Mouse (Mus musculus): ENCODE measurements at regions not wholly inside any gene's neighbourhood (a gene's known extent, or its start where the extent isn't known, plus 50 kb on each side); places are given as distances from the start of the nearest gene placed in this dataset.

GRCm38 (mm10) chr3:50507211-50507610, 63.8 kb upstream of the Slc7a11 start:
- TF ChIP-seq POLR2AphosphoS2 (IDR thresholded peaks at IDR 0.05; ENCODE audit: low read length), result no peak
- TF ChIP-seq MYC (IDR thresholded peaks at IDR 0.05; ENCODE audit: low read depth, low read length), result no peak
- TF ChIP-seq TBP (IDR thresholded peaks at IDR 0.05; ENCODE audit: low read depth, low read length), result no peak
- no peak for TF ChIP-seq CTCF (IDR thresholded peaks at IDR 0.05 in 2 of 3, conservative IDR thresholded peaks at IDR 0.05 in 1 of 3; ENCODE audit: control insufficient read depth in 1 of 3, insufficient read depth in 1 of 3, low read depth in 2 of 3, low read length in 3 of 3, poor library complexity in 1 of 3, severe bottlenecking in 1 of 3)
- no peak for TF ChIP-seq E2F4 (IDR thresholded peaks at IDR 0.05; ENCODE audit: borderline replicate concordance, low read depth, low read length)
- no peak for TF ChIP-seq SIN3A (IDR thresholded peaks at IDR 0.05; ENCODE audit: low read length)
- TF ChIP-seq POLR2A (IDR thresholded peaks at IDR 0.05; ENCODE audit: control insufficient read depth in 1 of 2, insufficient read depth in 1 of 2, low read depth in 1 of 2, low read length in 2 of 2, poor library complexity in 1 of 2), result no peak
- TF ChIP-seq BHLHE40 (IDR thresholded peaks at IDR 0.05; ENCODE audit: borderline replicate concordance, low read depth, low read length), result no peak
- no peak for TF ChIP-seq POLR2AphosphoS5 (IDR thresholded peaks at IDR 0.05; ENCODE audit: borderline replicate concordance, low read depth, low read length)
- no peak for TF ChIP-seq GATA1 (IDR thresholded peaks at IDR 0.05; ENCODE audit: low read depth, low read length)
- no peak for TF ChIP-seq ZC3H11A (IDR thresholded peaks at IDR 0.05; ENCODE audit: low read depth, low read length)
- TF ChIP-seq HCFC1 (IDR thresholded peaks at IDR 0.05; ENCODE audit: low read depth, low read length), result no peak
- no peak for TF ChIP-seq NRF1 (IDR thresholded peaks at IDR 0.05; ENCODE audit: insufficient read depth, low read depth, low read length, poor library complexity, severe bottlenecking)
- no peak for TF ChIP-seq MAFK (IDR thresholded peaks at IDR 0.05; ENCODE audit: borderline replicate concordance, low read depth, low read length)

Data from MEL (cell line).